Mouse (Mus musculus): ENCODE data around the gene Sesn2. TPM values are rescaled to one million over a fixed set of nuclear protein-coding genes. Genes with fewer than 3 reads are reported as not detected.

The Sesn2 gene
- polyA plus RNA-seq, 1 experiment = 10.2 TPM

- no peaks in the 10 kb centered on the region for H3K27me3 ChIP-seq (ENCODE audit: control insufficient read depth, insufficient read depth, low read length)
- WGBS = 39% methylated on average over 6 of the region's 6 CpGs
- H3K4me3 ChIP-seq (replicated peaks; ENCODE audit: insufficient read depth, low read depth, low read length) = no peak overlapping the region
- no peak for DNase-seq
- no peak overlapping the region for H3K27ac ChIP-seq (ENCODE audit: insufficient read depth, low read length)
- no peak for TF ChIP-seq POLR2A (IDR thresholded peaks at IDR 0.05; ENCODE audit: borderline replicate concordance, insufficient read depth, low read length)
- TF ChIP-seq CTCF (IDR thresholded peaks at IDR 0.05; ENCODE audit: borderline replicate concordance, insufficient read depth, low read depth, low read length) = no peak
- no peaks in the 10 kb centered on the region for H3K4me1 ChIP-seq (ENCODE audit: control insufficient read depth, insufficient read depth, low read length)
These were observed 14.5 kb upstream of the Sesn2 start for GRCm38 (mm10) chr4:132524808-132525207.

DNA sequence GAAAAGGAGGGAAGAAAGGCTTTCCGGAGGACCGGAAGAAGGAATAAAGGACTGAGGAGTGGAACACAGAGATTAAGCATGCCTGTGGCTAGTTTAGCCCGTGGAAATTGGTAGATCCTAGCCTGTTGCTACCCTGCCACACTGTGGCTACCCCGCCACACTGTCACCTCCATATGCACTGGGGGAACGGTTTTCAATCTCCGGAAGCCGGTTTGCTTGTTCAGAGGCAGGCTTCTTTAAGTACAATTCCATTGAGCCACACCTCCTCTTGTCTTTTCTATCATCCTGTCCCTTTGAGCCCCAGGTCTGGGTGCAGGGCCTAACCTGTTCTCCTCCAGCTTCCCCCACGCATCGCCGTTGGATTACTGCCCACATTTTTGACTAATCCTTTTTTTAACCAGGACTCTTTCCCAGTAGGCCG lies 14.0 kb upstream of the Sesn2 start:
- WGBS = 22% methylated on average over 11 of the region's 11 CpGs
- TF ChIP-seq POLR2A (IDR thresholded peaks at IDR 0.05; ENCODE audit: borderline replicate concordance, insufficient read depth, low read length) (no peak), CTCF (IDR thresholded peaks at IDR 0.05; ENCODE audit: borderline replicate concordance, insufficient read depth, low read depth, low read length) (no peak)
- Histone ChIP-seq H3K27ac (ENCODE audit: insufficient read depth, low read length) (no peak overlapping the region), H3K4me1 (ENCODE audit: control insufficient read depth, insufficient read depth, low read length) (no peaks in the 10 kb centered on the region), H3K27me3 (ENCODE audit: control insufficient read depth, insufficient read depth, low read length) (no peaks in the 10 kb centered on the region), H3K4me3 (replicated peaks; ENCODE audit: insufficient read depth, low read depth, low read length) (no peak overlapping the region)
- no peak for DNase-seq

DNA sequence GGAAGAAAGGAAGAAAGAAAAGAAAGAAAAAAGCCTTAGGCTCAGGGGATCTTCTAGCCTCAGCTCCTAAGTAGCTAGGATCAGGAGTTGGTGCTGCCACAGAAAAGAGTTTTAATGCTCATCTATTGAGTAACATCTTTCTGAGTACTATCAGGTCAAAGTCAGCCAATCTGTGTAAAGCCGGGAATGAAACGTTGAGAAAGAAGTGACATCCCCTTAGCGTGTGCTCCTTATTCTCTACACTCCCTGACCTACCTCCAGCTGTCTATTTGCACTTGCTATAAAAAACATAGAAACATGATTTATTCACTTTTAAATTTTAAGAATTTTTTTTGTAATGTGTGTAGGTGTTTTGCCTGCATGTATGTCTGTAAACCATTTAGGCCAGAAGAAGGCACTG lies 8.9 kb upstream of the Sesn2 start:
- Histone ChIP-seq H3K4me3 (replicated peaks; ENCODE audit: insufficient read depth, low read depth, low read length) (no peak overlapping the region), H3K27ac (ENCODE audit: insufficient read depth, low read length) (no peak overlapping the region)
- 90% methylated on average over 3 of the region's 3 CpGs for WGBS

GRCm38 (mm10) chr4:132518066-132518465 lies 7.8 kb upstream of the Sesn2 start:
- no peak for DNase-seq
- TF ChIP-seq CTCF (IDR thresholded peaks at IDR 0.05; ENCODE audit: borderline replicate concordance, insufficient read depth, low read depth, low read length) (no peak), POLR2A (IDR thresholded peaks at IDR 0.05; ENCODE audit: borderline replicate concordance, insufficient read depth, low read length) (no peak)
- 82% methylated on average over 8 of the region's 8 CpGs for WGBS
- H3K4me1 ChIP-seq (ENCODE audit: control insufficient read depth, insufficient read depth, low read length) = no peaks in the 10 kb centered on the region
- no peaks in the 10 kb centered on the region for H3K27me3 ChIP-seq (ENCODE audit: control insufficient read depth, insufficient read depth, low read length)
- no peak overlapping the region for H3K4me3 ChIP-seq (replicated peaks; ENCODE audit: insufficient read depth, low read depth, low read length)
- H3K27ac ChIP-seq (ENCODE audit: insufficient read depth, low read length) = no peak overlapping the region

More for the DNA sequence above, 8.9 kb upstream of the Sesn2 start:
- TF ChIP-seq CTCF (IDR thresholded peaks at IDR 0.05; ENCODE audit: borderline replicate concordance, insufficient read depth, low read depth, low read length) (no peak), POLR2A (IDR thresholded peaks at IDR 0.05; ENCODE audit: borderline replicate concordance, insufficient read depth, low read length) (no peak)
- Histone ChIP-seq H3K4me1 (ENCODE audit: control insufficient read depth, insufficient read depth, low read length) (no peaks in the 10 kb centered on the region), H3K27me3 (ENCODE audit: control insufficient read depth, insufficient read depth, low read length) (no peaks in the 10 kb centered on the region)
- no peak for DNase-seq

DNA sequence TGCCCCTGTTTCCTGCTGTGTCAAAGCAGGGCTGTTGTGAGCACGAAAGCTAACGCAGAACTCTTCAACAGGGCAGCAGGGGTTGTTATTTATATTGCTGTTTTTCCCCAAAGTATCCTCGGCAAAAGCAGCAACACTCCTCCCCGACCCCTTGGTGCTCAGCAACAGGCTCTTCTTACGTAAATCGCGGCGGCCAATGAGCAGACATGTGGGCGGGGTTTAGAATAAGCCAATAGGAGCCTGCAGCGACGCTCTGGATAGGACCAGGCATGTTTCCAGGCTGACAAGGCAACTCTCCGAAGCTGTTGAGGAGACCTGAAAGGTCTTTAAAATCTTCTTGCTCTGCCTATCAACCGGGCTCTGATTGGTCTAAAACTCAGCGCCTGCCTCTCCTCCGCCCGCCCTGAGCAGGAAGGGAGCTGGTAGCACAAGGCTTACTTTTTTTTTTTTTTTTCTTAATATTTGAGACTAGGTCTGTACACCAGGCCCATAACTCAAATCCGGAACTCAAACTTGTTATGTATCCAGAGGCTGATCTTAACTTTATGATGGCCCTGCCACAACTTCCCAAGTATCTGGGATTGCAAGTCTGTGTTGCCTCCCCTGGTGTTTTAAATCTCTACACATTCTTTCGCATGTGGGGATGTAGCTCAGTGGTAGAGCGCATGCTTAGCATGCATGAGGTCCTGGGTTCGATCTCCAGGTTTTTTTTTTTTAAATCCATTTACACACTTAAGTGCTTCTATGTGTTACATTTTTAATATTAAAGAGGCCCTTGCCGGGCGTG lies 5.3 kb upstream of the Sesn2 start:
- WGBS = 18% methylated on average over 22 of the region's 22 CpGs
- no peaks in the 10 kb centered on the region for H3K4me1 ChIP-seq (ENCODE audit: control insufficient read depth, insufficient read depth, low read length)
- peak overlapping the region; percentile 74 for H3K4me3 ChIP-seq (replicated peaks; ENCODE audit: insufficient read depth, low read depth, low read length)
- TF ChIP-seq POLR2A (IDR thresholded peaks at IDR 0.05; ENCODE audit: borderline replicate concordance, insufficient read depth, low read length) = peak; percentile 59; the same call in 1 of the 2 replicates
- TF ChIP-seq CTCF (IDR thresholded peaks at IDR 0.05; ENCODE audit: borderline replicate concordance, insufficient read depth, low read depth, low read length) = no peak
- H3K27me3 ChIP-seq (ENCODE audit: control insufficient read depth, insufficient read depth, low read length) = no peaks in the 10 kb centered on the region
- DNase-seq = peak; percentile 83 to 93
- H3K27ac ChIP-seq (ENCODE audit: insufficient read depth, low read length) = peak overlapping the region; percentile 49; the same call in 1 of the 2 replicates

GRCm38 (mm10) chr4:132514555-132515135 lies 4.3 kb upstream of the Sesn2 start:
- no peaks in the 10 kb centered on the region for H3K4me1 ChIP-seq (ENCODE audit: control insufficient read depth, insufficient read depth, low read length)
- H3K27me3 ChIP-seq (ENCODE audit: control insufficient read depth, insufficient read depth, low read length) = no peaks in the 10 kb centered on the region
- 1% methylated on average over 21 of the region's 21 CpGs for WGBS
- peak overlapping the region; percentile 74 for H3K4me3 ChIP-seq (replicated peaks; ENCODE audit: insufficient read depth, low read depth, low read length)
- no peak for TF ChIP-seq POLR2A (IDR thresholded peaks at IDR 0.05; ENCODE audit: borderline replicate concordance, insufficient read depth, low read length)
- TF ChIP-seq CTCF (IDR thresholded peaks at IDR 0.05; ENCODE audit: borderline replicate concordance, insufficient read depth, low read depth, low read length) = peak; percentile 76
- DNase-seq = peak; percentile 82 to 87
- H3K27ac ChIP-seq (ENCODE audit: insufficient read depth, low read length) = peak overlapping the region; percentile 49; the same call in 1 of the 2 replicates

GRCm38 (mm10) chr4:132513395-132514273 lies 3.3 kb upstream of the Sesn2 start:
- Histone ChIP-seq H3K4me3 (replicated peaks; ENCODE audit: insufficient read depth, low read depth, low read length) (no peak overlapping the region), H3K27ac (ENCODE audit: insufficient read depth, low read length) (no peak overlapping the region), H3K27me3 (ENCODE audit: control insufficient read depth, insufficient read depth, low read length) (no peaks in the 10 kb centered on the region), H3K4me1 (ENCODE audit: control insufficient read depth, insufficient read depth, low read length) (no peaks in the 10 kb centered on the region)
- TF ChIP-seq CTCF (IDR thresholded peaks at IDR 0.05; ENCODE audit: borderline replicate concordance, insufficient read depth, low read depth, low read length) (no peak), POLR2A (IDR thresholded peaks at IDR 0.05; ENCODE audit: borderline replicate concordance, insufficient read depth, low read length) (no peak)
- DNase-seq = no peak
- 44% methylated on average over 14 of the region's 14 CpGs for WGBS
